Mouse (Mus musculus): Measurements from ENCODE around the gene Mxd4.

The Mxd4 gene

GRCm38 (mm10) chr5:34187601-34188316, at the start of gene Mxd4:
TSS of gene Mxd4 (minus strand) at chr5:34187720.
- DNase-seq: peak; percentile 100

DNA sequence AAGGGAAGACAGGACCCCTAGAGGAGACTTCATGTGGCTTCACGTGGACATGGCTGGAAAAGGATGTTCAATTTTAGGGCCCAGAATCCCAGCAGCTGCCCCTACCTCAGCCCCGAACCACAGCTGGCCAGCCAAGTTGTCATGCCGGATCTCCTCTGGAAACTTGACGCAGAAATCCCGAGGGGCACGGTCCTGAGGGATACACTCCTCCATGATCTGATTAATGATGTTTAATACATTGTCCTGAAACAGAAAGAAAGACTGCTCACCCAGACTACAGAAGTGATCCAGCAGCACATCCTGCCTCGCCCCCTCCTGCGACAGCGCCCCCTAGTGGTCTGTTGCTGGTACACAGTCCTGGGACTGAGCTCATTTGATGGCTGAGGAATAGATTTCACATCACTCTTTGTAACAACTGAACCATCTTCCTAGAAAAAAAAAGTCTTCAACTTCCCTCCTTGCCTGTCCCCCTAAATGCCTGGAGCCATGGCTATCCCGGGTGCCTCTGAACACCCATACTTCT, 48.4 kb upstream of the Mxd4 start:
- peak; percentile 27 for DNase-seq

- DNase-seq: no peak
Measured at GRCm38 (mm10) chr5:34235056-34235455, 47.5 kb upstream of the Mxd4 start.

GRCm38 (mm10) chr5:34233221-34233515, 45.6 kb upstream of the Mxd4 start:
- DNase-seq: no peak

DNA sequence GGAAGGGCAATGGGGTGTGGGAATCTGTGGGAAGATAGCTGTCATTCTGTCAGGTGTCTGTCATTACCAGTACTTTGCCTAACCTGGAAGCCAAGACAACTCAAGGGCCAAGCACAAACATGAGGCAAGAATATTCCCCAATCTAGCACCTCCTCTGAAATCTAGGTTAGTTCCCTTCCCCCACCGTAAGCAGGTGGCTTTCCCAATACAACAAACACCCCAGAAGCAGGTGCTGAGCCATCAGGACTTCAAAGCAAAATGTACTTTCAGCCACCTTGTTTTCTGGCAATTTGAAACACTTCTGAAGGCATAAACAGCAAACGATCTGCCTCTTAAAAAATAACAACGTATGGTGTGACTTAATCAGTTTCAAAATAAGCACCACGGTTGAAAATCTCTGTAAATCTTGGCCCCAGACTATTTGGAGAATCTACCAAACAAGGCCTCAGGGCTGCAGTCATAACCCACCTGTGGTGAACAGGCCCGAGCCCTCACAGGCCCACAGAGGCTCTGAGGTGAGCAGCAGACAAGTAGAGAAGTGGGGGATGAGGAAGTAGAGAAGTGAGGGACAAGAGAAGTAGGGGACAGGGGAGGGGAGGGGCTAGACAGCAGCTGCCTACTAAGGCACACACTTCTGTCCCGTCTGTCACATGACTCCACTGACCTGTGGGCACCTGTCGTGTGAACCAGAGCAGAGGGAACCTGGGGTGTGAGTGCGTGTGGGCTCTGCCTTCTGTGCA, 45.1 kb upstream of the Mxd4 start:
- DNase-seq: no peak

- no peak for DNase-seq
Measured at GRCm38 (mm10) chr5:34231901-34232300, 44.4 kb upstream of the Mxd4 start.

- no peak for DNase-seq
Measured at GRCm38 (mm10) chr5:34230599-34231485, 43.3 kb upstream of the Mxd4 start.

GRCm38 (mm10) chr5:34229503-34229902, 42.0 kb upstream of the Mxd4 start:
- DNase-seq: no peak

DNA sequence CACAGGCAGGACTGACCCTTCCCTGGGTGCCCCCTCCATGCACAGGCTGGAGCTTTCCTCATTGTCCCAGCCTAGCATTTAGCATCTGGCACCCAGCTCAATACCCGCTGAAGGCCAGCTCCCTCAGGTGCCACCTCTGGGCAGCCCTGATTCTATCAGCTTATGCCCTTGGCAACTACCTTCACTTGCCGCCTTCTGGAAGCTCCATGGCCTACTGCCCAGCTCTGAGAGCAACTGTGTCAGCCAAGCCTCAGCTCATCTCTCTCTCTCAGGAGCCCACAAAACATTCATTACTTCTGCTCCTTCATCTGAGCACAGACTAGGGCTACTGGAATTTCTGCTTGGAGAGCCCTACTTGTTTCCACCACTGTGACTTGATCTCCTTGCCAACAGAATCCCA, 38.0 kb upstream of the Mxd4 start:
- DNase-seq: no peak

- DNase-seq: no peak
Measured at GRCm38 (mm10) chr5:34224515-34224914, 37.0 kb upstream of the Mxd4 start.

DNA sequence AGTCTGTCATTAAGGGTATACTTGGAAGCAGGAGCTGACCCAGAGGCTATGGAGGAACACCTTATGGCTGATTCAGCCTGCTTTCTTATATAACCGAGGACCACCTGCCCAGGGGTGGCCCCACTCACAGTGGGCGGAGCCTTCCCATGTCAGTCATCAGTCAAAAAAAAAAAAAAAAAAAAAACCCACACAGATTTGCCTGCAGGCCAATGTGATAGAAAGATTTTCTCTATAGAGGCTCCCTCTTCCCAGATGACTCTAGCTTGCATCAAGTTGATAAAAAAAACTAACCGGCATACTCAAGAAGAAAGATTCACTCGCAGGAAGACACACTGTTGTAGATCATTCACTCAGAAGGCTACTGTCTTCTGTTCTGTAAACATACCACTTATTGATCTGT, 32.5 kb upstream of the Mxd4 start:
- DNase-seq: no peak

DNA sequence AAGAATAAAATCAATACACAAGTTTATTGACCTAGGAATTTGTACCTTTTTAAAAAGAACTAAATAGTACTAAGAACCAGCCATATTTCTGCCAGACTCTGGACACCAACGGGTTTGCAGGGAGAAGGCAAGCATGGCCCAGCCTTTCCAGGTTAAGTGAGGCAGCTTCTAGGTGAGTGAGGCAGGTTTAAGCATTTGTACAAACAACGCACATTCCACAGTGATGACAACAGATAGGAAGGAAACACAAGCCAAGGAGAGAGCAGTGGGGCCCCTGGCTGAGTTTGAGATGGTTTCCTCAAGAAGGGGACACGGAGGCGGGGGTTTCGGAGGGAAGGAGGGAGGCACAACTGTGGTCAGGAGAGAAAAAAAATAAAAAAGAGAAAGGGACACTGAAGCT, 31.2 kb upstream of the Mxd4 start:
- DNase-seq: no peak

DNA sequence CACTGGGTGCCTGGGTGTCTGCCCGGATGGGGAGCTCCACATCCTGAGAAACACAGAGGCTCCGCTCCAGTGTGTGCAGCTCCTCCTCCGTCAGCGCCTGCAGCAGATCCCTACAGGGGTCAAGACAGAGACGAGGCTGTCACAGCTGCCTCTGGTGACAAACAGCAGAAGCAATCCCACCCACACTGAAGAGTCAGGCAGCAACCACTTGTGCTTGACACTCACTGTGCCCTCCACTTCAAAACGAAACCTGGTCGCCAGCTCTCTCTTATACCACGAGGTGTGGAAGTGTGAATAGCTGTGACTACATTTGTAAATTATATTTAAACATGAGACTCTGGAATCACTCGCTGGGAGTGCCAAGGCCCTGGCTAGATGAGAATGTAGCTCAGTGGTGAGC, 30.2 kb upstream of the Mxd4 start:
- DNase-seq: no peak

DNA sequence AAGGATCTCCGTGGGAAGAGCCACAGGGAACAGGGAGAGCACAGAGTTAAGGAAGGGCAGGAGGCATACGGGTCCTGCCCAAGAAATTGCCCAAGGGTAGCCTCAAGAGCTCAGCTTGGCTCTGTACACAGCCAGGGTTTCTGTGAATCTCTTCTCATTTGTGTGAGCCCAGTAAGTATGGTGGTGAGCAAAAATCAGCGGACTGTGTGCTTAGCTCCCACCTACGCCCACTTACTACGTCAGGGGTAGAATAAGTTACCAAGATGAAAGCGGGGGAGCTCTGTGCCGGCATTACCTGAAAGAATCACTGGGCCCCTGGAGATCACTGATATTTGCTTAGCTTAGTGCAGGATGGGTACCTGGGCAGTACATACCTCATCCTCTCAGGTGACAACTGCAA, 28.5 kb upstream of the Mxd4 start:
- no peak for DNase-seq

- DNase-seq: no peak
Measured at GRCm38 (mm10) chr5:34213659-34214058, 26.1 kb upstream of the Mxd4 start.

- DNase-seq: peak; percentile 76
Measured at GRCm38 (mm10) chr5:34210279-34210678, 22.8 kb upstream of the Mxd4 start.

- DNase-seq: no peak
Measured at GRCm38 (mm10) chr5:34207503-34207902, 20.0 kb upstream of the Mxd4 start.

DNA sequence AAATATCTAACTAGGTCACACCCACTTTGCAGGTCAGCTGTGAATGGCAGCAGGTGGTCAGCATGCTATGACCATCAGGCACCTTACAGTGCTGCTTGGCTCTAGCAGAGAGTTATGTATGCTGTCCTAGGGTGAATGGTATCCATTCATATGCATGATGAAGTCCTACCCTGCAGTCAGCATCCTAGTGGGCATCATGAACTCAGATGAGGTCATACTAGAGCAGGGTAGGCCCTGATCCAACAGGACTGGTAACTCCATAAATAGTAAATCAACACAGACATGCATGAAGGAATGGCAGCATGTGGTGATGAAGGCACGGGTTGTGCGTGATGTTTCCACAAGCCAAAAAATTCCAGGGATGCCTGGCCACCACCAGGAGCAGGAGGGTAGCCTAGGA, 18.3 kb upstream of the Mxd4 start:
- DNase-seq: no peak

GRCm38 (mm10) chr5:34204911-34205310, 17.4 kb upstream of the Mxd4 start:
- DNase-seq: no peak

- DNase-seq: peak; percentile 47
Measured at GRCm38 (mm10) chr5:34202006-34202405, 14.5 kb upstream of the Mxd4 start.

GRCm38 (mm10) chr5:34201396-34201795, 13.9 kb upstream of the Mxd4 start:
- DNase-seq: peak; percentile 50

GRCm38 (mm10) chr5:34198615-34199014, 11.1 kb upstream of the Mxd4 start:
- DNase-seq: no peak

- DNase-seq: no peak
Measured at GRCm38 (mm10) chr5:34197243-34197642, 9.7 kb upstream of the Mxd4 start.

DNA sequence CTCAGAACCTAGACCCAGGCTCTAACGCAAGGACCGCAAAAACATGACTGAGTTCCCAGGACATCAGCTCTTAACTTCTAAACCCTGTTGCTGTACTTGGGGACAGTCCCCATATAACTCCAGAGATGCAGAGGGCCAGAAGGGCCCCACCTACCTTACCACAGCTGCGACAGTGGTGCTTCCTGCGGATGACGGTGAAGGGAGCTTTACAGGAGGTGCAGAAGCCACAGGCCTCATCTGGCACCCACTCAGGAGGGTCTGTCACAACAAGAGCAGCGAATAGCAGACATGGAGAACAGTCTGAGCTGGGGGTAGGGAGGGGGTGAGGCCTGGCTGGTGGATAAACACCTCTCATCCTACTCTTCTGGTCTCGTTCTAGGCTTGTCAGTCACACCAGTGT, 8.9 kb upstream of the Mxd4 start:
- no peak for DNase-seq
